Mouse (Mus musculus): ENCODE measurements around the gene Abhd13.

Gene Abhd13

DNA sequence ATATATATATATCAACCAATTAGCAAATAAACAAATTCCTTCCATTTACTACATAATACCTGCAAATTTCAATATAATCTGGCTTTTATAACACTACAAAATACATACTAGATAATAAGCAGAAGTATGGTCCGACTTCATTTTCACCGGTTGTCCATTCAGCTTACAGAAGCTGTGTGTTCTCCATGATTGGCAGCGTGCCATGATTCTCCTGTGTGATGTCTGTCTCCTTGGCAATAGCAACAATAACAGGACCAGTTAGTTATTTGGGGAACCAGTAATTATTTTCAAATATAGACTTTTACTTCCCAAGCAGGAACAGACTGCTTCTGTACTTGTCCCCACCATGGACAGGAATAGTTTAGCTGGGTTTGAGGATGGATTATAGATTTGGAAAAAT lies 39.7 kb downstream of the Abhd13 start:
- no peak for DNase-seq

- DNase-seq: no peak
These were observed 53.0 kb downstream of the Abhd13 start for GRCm38 (mm10) chr8:10030320-10031060.

GRCm38 (mm10) chr8:10031177-10031576 lies 53.7 kb downstream of the Abhd13 start:
- no peak for DNase-seq

- DNase-seq: no peak
These were observed 63.4 kb downstream of the Abhd13 start for GRCm38 (mm10) chr8:10040866-10041265.

Measured in thymus, postnatal 14 days (tissue).